Mouse (Mus musculus) cerebellum, adult 2 months (tissue): ENCODE results near the gene Prkaa2. TPM values are rescaled to one million over a fixed set of nuclear protein-coding genes. Genes with fewer than 3 reads are reported as not detected.
A peak's percentile ranks its signal among the peaks of the same experiment; 100 is the strongest.

Source experiments
- DNase-seq, 2 experiments: peaks; one replicate each; pipeline ENCODE4 v3.0.0; 2021
- H3K27ac ChIP-seq: fragments of 200-500 bp; 2 replicates; pipeline ENCODE4 v1.5.1; 2012; ENCODE audit warnings: low read length, control low read depth, inconsistent platforms; ENCODE audit not compliant: insufficient read depth
- H3K27me3 ChIP-seq: fragments of 200-500 bp; 2 replicates; pipeline ENCODE4 v1.6.1; 2012; ENCODE audit warnings: inconsistent platforms, mild to moderate bottlenecking, low read length, moderate library complexity; ENCODE audit not compliant: control insufficient read depth, insufficient read depth
- H3K4me1 ChIP-seq: fragments of 200-500 bp; 2 replicates; pipeline ENCODE4 v1.6.1; 2011; ENCODE audit warnings: low read length; ENCODE audit not compliant: control insufficient read depth, insufficient read depth
- H3K4me3 ChIP-seq: fragments of 200-500 bp; replicated peaks from 2 replicates; pipeline ENCODE3; 2011; ENCODE audit warnings: mild to moderate bottlenecking, low read depth, low read length, control low read depth; ENCODE audit not compliant: insufficient read depth
- CTCF ChIP-seq: fragments of 200-500 bp; IDR thresholded peaks from 2 replicates; pipeline ENCODE4 v1.5.1; 2011; ENCODE audit warnings: low read depth, mild to moderate bottlenecking, control low read depth, low read length, moderate library complexity, borderline replicate concordance; ENCODE audit not compliant: insufficient read depth
- POLR2A ChIP-seq: fragments of 200-500 bp; IDR thresholded peaks from 2 replicates; pipeline ENCODE4 v1.6.1; 2011; ENCODE audit warnings: low read length, control low read depth, borderline replicate concordance; ENCODE audit not compliant: insufficient read depth
- WGBS: fragments of 180-500 bp; shearing (Covaris S2); methylation state at CpG from one replicate; pipeline ENCODE4 v1.1.7; 2018; 5-methylcytosine and 5-hydroxymethylcytosine counted together
- polyA plus RNA-seq: library from polyadenylated mRNA; depleted of rRNA; stranded (reverse); fragments of >200 nt; gene quantifications from 2 replicates; pipeline ENCODE4 v1.2.3, GENCODE M21; 2012

Prkaa2 gene
- polyA plus RNA-seq, 1 experiment = 7.5 TPM

DNA sequence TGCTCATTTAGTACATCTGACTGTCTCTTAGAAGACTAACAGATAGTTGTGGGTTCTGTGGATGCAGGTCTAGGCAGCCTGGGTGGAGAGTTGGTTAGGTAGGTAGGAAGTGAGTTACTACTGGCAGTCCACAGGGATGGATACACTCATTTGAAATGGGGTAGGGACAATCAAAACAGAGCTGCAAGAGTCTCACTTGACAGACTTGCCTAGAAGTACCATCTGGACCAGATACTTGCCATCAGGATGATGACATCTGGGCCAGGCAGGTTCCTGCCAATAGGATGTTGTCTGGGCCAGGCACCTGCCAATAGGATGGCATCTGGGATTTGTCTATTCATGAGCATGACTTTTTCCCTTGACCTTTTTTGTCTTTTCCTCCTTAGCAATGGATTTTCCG is 108.0 kb downstream of the Prkaa2 start:
- 28% methylated on average over 1 of the region's 1 CpGs for WGBS
- no peak for DNase-seq
- TF ChIP-seq POLR2A (no peak), CTCF (no peak)
- H3K27ac ChIP-seq = no peak overlapping the region
- H3K4me3 ChIP-seq = no peak overlapping the region
- H3K4me1 ChIP-seq = no peaks in the 10 kb centered on the region
- no peaks in the 10 kb centered on the region for H3K27me3 ChIP-seq

DNA sequence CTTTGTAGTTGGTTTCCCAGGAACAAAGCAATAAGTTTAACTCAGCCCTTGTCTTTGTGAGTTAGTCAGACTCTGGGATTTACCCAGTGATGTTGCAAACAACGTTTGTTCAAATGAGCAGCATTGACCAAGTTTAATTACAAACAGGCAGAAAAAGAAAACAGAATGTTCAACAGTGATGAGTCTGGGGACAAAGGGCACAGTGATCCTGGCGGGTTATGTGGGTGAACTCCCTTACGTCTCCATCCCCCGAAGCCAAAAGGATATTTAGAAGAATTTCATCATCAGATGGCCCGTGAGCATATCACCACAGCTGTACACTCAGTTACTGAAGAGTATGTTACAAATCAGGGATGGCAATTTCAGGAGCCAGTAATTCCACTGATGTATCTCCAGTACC is 110.0 kb downstream of the Prkaa2 start:
- H3K4me1 ChIP-seq = no peaks in the 10 kb centered on the region
- TF ChIP-seq POLR2A (no peak), CTCF (no peak)
- H3K4me3 ChIP-seq = no peak overlapping the region
- no peak for DNase-seq
- WGBS = 82% methylated on average over 5 of the region's 5 CpGs
- H3K27me3 ChIP-seq = no peaks in the 10 kb centered on the region
- H3K27ac ChIP-seq = no peak overlapping the region

DNA sequence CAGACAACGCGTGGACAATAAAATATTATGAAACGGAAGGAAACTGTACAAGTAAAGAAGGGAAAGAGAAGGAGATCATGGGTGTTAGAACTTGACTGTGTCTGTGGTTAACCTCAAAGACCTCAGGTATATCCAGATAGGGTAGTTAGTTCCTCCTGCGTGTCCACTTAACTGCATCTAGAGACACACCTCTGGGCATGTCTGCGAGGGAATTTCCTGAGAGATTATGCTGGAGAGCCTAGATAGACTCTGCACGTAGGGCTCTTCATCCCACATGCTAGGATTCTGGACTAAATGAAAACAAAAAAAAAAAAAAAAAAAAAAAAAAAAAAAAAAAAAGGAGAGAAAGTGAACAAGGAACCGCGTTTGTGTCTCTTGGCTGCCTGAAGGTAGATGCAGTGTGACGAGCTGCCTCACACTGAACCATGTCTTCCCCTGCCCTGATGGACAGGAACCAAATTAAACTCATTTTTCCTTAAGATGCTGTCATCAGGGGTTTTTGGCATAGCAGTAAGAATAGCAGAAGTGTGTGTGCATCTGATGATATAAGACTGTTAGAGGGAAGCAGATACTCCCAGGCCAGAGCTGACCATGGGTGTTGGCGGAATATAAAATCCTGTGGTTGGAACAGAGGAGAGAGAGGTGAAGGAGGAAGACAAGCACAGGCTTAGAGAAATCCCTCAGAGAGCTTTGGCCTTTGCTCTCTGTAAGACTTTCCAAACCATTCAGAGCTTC is 116.4 kb downstream of the Prkaa2 start:
- Histone ChIP-seq H3K4me1 (peaks cover under 1% of the 10 kb centered on the region; the same call in 1 of the 2 replicates), H3K4me3 (no peak overlapping the region), H3K27ac (no peak overlapping the region), H3K27me3 (no peaks in the 10 kb centered on the region)
- no peak for DNase-seq
- no peak for TF ChIP-seq POLR2A
- TF ChIP-seq CTCF = no peak
- WGBS = 92% methylated on average over 10 of the region's 10 CpGs

DNA sequence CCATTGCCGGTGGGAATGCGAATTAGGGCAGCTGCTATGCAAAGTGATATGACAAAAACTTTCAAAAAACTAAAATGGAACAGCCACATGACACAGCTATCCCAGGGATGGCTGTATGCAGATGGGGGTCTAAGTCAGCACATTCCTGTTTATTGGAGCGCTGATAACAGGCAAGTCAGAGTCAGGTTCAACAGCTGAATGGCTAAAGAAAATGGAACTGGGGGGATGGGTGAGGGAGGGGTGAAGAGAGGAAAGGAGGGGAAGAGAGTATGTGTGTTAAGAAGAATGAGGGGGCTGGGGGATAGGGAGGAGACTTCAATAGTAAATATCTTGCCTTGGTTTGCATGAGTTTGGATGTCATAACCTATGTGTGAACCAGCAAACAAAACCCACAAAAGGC is 117.4 kb downstream of the Prkaa2 start:
- Histone ChIP-seq H3K27me3 (no peaks in the 10 kb centered on the region), H3K4me3 (no peak overlapping the region), H3K4me1 (peaks cover 7% of the 10 kb centered on the region), H3K27ac (no peak overlapping the region)
- no peak for TF ChIP-seq POLR2A
- no peak for TF ChIP-seq CTCF
- WGBS = 88% methylated on average over 3 of the region's 3 CpGs
- no peak for DNase-seq

DNA sequence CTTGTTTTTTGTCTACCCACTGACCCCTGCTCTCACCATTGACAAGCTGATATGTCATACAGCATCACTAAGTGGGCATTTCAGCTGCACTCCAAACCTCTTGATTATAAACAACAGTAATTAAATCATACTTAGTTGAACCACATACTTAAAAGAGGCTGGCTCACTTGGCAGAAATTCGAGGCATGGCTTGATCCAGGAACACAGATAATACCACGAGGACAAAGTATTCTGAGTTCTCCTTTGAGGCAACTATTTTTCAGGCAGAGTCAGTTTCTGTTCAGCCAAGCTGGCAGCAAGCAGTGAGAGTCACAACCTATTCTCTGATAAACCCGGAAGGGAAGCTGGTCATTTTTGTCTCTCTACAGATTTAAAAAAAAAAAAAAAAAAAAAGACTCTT is 119.0 kb downstream of the Prkaa2 start:
- no peak for DNase-seq
- H3K27ac ChIP-seq = no peak overlapping the region
- WGBS = 71% methylated on average over 3 of the region's 3 CpGs
- TF ChIP-seq CTCF (no peak), POLR2A (no peak)
- no peaks in the 10 kb centered on the region for H3K27me3 ChIP-seq
- H3K4me3 ChIP-seq = no peak overlapping the region
- H3K4me1 ChIP-seq = peaks cover 7% of the 10 kb centered on the region

DNA sequence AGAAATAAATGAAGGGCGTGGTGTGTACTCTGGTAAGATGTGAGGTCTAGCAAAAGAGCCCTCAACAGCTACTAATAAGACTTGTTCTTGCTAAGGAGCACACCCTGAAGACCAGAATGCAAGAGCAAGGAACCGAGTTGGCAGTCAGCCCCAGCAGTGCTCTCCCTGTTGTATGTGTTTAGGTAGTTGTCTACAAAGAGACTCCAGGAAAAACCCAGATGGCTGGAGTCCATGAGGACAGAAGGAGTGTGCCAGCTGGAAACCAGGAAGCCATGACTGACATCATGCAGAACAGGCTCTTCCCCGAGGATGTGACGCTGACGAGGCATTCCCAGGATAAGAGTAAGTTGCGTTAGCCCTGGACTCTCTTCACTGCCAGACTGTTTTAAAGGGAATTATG is 119.7 kb downstream of the Prkaa2 start:
- WGBS = 24% methylated on average over 6 of the region's 6 CpGs
- Histone ChIP-seq H3K27ac (no peak overlapping the region), H3K4me3 (no peak overlapping the region), H3K27me3 (no peaks in the 10 kb centered on the region), H3K4me1 (peaks cover 7% of the 10 kb centered on the region)
- peak; percentile 85 to 94 for DNase-seq
- TF ChIP-seq POLR2A = no peak
- no peak for TF ChIP-seq CTCF

DNA sequence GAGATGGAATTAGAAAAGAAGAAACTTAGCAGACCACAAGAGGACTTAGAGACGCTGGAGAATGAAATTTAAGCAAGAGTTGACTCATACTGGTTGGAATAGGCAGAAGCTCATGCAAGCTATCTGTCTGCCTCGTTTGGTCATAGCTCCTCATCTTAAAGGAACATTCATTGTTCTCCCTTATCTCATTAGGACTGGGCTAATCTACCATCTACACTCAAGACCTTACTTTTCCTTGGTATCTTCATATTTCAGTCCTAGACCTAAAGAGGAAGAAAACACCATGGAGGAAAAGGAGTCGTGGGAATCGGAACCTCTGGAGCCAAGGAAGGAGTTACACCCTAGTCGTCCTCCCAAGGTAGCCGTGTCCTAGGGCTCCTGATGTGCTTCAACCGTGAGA is 121.0 kb downstream of the Prkaa2 start:
- no peak for DNase-seq
- no peak overlapping the region for H3K27ac ChIP-seq
- H3K4me3 ChIP-seq = no peak overlapping the region
- 94% methylated on average over 7 of the region's 7 CpGs for whole genome bisulfite sequencing
- no peaks in the 10 kb centered on the region; the same call in 1 of the 2 replicates for H3K27me3 ChIP-seq
- H3K4me1 ChIP-seq = peaks cover 7% of the 10 kb centered on the region
- TF ChIP-seq POLR2A (no peak), CTCF (no peak)

DNA sequence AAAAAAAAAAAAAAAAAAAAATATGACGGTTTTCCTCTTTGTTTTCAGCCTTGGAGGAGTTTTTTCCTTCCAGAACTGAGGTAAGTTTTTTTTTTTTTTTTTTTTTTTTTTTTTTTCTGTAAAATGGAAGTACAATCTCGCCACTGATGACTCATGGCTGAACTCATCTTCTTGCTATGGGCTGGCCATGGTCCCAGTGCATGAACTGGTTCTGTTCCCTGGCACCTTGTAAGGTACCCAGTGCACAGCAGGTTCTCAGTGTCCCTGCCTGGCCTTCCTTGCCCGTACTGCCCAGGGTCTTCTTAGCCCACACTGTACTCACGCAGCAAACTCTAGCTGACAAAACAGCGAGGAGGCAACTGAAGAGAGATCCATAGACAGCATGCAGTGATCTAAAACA is 121.6 kb downstream of the Prkaa2 start:
- Histone ChIP-seq H3K4me3 (no peak overlapping the region), H3K27me3 (no peaks in the 10 kb centered on the region; the same call in 1 of the 2 replicates), H3K27ac (no peak overlapping the region), H3K4me1 (peaks cover 7% of the 10 kb centered on the region)
- 59% methylated on average over 5 of the region's 5 CpGs for WGBS
- no peak for TF ChIP-seq CTCF
- no peak for TF ChIP-seq POLR2A
- DNase-seq = peak; percentile 69 to 83
